Mouse (Mus musculus): Measurements from ENCODE around the gene Tbc1d32.
"Not testable (repeated sequence)": the region's sequence is repeated elsewhere in the genome, so short reads cannot be mapped to it uniquely, and the experiment has no call there.

Tbc1d32 gene

GRCm38 (mm10) chr10:56228568-56229209 is at the start of gene Tbc1d32:
Gene Tbc1d32, minus strand, starts transcription at chr10:56228689.
- CTCF ChIA-PET, result interaction anchor here in 1 of 4 experiments (0.7 kb wide), 1 partner anchor 1677 kb away, joined by 4 read pairs; no protein-coding TSS in a partner anchor

GRCm38 (mm10) chr10:56227771-56228275 is 666 bp downstream of the Tbc1d32 start:
- CTCF ChIA-PET, result interaction anchor here in 1 of 4 experiments (0.6 kb wide), 1 partner anchor 251 kb away, joined by 3 read pairs; no protein-coding TSS in a partner anchor
- POLR2A ChIA-PET, result interaction anchor here in 3 of 4 experiments (0.7 to 1.5 kb wide), 3 partner anchors 99 to 197 kb away, joined by 3 to 13 read pairs (median 3); no protein-coding TSS in a partner anchor

More at GRCm38 (mm10) chr10:56228568-56229209, at the start of gene Tbc1d32:
- POLR2A ChIA-PET, result interaction anchor here in 2 of 4 experiments (0.6 to 1.5 kb wide), 2 partner anchors 147 to 1235 kb away, joined by 10 to 13 read pairs; no protein-coding TSS in a partner anchor

GRCm38 (mm10) chr10:56215797-56216196 is 12.7 kb downstream of the Tbc1d32 start:
- ChIA-PET POLR2A (interaction anchor here in 2 of 4 experiments (0.7 to 0.9 kb wide), 2 partner anchors 11 to 32 kb away, joined by 3 to 9 read pairs; no protein-coding TSS in a partner anchor), CTCF (no interaction called here)

- POLR2A ChIA-PET, result no interaction called here
Observed at GRCm38 (mm10) chr10:56210343-56210742, 18.1 kb downstream of the Tbc1d32 start.

GRCm38 (mm10) chr10:56206802-56207404 is 21.6 kb downstream of the Tbc1d32 start:
- ChIA-PET CTCF (no interaction called here), POLR2A (no interaction called here)

More at GRCm38 (mm10) chr10:56210343-56210742, 18.1 kb downstream of the Tbc1d32 start:
- CTCF ChIA-PET, result no interaction called here

GRCm38 (mm10) chr10:56204348-56204747 is 24.1 kb downstream of the Tbc1d32 start:
- POLR2A ChIA-PET, result no interaction called here
- CTCF ChIA-PET, result no interaction called here

- POLR2A ChIA-PET, result no interaction called here
- CTCF ChIA-PET, result no interaction called here
Observed at GRCm38 (mm10) chr10:56199902-56200301, 28.6 kb downstream of the Tbc1d32 start.

GRCm38 (mm10) chr10:56198691-56199090 is 29.8 kb downstream of the Tbc1d32 start:
- CTCF ChIA-PET, result no interaction called here
- POLR2A ChIA-PET, result no interaction called here

- ChIA-PET POLR2A (no interaction called here), CTCF (no interaction called here)
Observed at GRCm38 (mm10) chr10:56194310-56194709, 34.2 kb downstream of the Tbc1d32 start.

- CTCF ChIA-PET, result no interaction called here
Observed at GRCm38 (mm10) chr10:56181727-56182126, 46.8 kb downstream of the Tbc1d32 start.

GRCm38 (mm10) chr10:56173184-56173583 is 55.3 kb downstream of the Tbc1d32 start:
- ChIA-PET CTCF (no interaction called here), POLR2A (no interaction called here)

More at GRCm38 (mm10) chr10:56181727-56182126, 46.8 kb downstream of the Tbc1d32 start:
- POLR2A ChIA-PET, result no interaction called here

- CTCF ChIA-PET, result not testable (repeated sequence)
Observed at GRCm38 (mm10) chr10:56167721-56168120, 60.8 kb downstream of the Tbc1d32 start.

GRCm38 (mm10) chr10:56165758-56166157 is 62.7 kb downstream of the Tbc1d32 start:
- CTCF ChIA-PET, result no interaction called here
- POLR2A ChIA-PET, result no interaction called here

More at GRCm38 (mm10) chr10:56167721-56168120, 60.8 kb downstream of the Tbc1d32 start:
- POLR2A ChIA-PET, result not testable (repeated sequence)

GRCm38 (mm10) chr10:56164411-56164810 is 64.1 kb downstream of the Tbc1d32 start:
- CTCF ChIA-PET, result no interaction called here
- POLR2A ChIA-PET, result no interaction called here

- ChIA-PET POLR2A (no interaction called here), CTCF (no interaction called here)
Observed at GRCm38 (mm10) chr10:56158748-56159147, 69.7 kb downstream of the Tbc1d32 start.

GRCm38 (mm10) chr10:56158207-56158606 is 70.3 kb downstream of the Tbc1d32 start:
- POLR2A ChIA-PET, result no interaction called here
- CTCF ChIA-PET, result no interaction called here

GRCm38 (mm10) chr10:56156956-56157355 is 71.5 kb downstream of the Tbc1d32 start:
- ChIA-PET POLR2A (no interaction called here), CTCF (no interaction called here)

GRCm38 (mm10) chr10:56148920-56149319 is 79.6 kb downstream of the Tbc1d32 start:
- POLR2A ChIA-PET, result no interaction called here

GRCm38 (mm10) chr10:56137191-56137590 is 91.3 kb downstream of the Tbc1d32 start:
- CTCF ChIA-PET, result interaction anchor here in 1 of 4 experiments (0.5 kb wide), 1 partner anchor 858 kb away, joined by 3 read pairs; no protein-coding TSS in a partner anchor
- POLR2A ChIA-PET, result no interaction called here

More at GRCm38 (mm10) chr10:56148920-56149319, 79.6 kb downstream of the Tbc1d32 start:
- CTCF ChIA-PET, result interaction anchor here in 1 of 4 experiments (0.7 kb wide), 1 partner anchor 185 kb away, joined by 5 read pairs; no protein-coding TSS in a partner anchor

- ChIA-PET POLR2A (interaction anchor here in 1 of 4 experiments (0.6 to 1.2 kb wide), 2 partner anchors 8 to 245 kb away, joined by 3 read pairs; no protein-coding TSS in a partner anchor), CTCF (interaction anchor here in 1 of 4 experiments (0.6 kb wide), 1 partner anchor 12 kb away, joined by 5 read pairs; no protein-coding TSS in a partner anchor)
Observed at GRCm38 (mm10) chr10:56129642-56130041, 98.8 kb downstream of the Tbc1d32 start.

Measured in embryonic stem cell, embryonic (primary cell).